Mouse (Mus musculus): ENCODE measurements around the gene Tmem41b. TPM values are rescaled to one million over a fixed set of nuclear protein-coding genes. Genes with fewer than 3 reads are reported as not detected.

Gene Tmem41b
- total and polyA plus RNA-seq, 2 experiments from 2014 or later = 56.9 to 59.6 TPM

DNA sequence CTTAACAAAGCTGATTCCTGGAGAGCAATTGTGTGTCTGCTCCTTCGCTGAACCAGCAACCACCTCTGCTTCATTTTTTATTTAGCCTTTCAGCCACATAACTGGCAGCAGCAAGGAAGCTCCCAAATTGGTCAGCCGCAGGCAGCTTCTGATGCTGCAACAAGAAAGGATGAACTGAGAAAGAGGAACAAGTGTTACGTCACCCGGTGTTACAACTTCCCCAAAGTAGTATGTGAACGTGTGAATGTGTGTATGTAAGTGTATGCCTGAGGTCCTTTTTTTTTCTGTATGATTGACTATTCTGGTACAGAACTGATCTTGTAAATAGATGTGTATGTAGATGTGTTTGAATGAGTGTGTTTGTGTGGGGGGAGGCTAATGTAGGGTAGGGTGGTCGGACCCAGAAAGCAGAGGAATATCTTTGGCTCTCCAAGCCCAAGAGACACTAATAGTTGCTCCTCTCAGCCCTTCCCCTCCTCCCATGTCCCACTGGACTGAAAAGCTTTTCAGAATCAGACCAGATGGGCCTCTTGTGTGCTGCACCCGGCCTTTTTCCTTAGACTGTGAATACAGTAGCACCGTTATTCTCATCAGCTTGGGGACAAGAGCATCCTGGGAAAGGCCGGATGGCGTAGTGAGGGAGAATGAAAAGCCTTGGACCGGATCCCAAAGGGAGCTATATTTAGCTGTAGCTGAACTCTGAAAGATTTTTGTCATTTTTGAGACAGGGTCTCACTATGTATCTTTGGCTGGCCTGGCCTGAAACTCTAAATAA is 18.7 kb downstream of the Tmem41b start:
- Histone ChIP-seq H3K27ac (peak overlapping the region; percentile 65), H3K4me2 (ENCODE audit: low read depth, low read length) (no peak overlapping the region), H3K4me1 (ENCODE audit: insufficient read depth, low read length) (no peaks in the 10 kb centered on the region), H3K36me3 (ENCODE audit: insufficient read depth, low read length) (no peaks in the 10 kb centered on the region), H3K9me3 (ENCODE audit: low read length) (no peaks in the 10 kb centered on the region), H3K27me3 (ENCODE audit: insufficient read depth, low read length) (no peaks in the 10 kb centered on the region), H3K9ac (replicated peaks; ENCODE audit: low read length) (no peak overlapping the region), H3K4me3 (ENCODE audit: low read length) (no peak overlapping the region)
- DNase-seq (ENCODE audit: low spot score) = peak; percentile 78
- TF ChIP-seq CTCF (IDR thresholded peaks at IDR 0.05; ENCODE audit: low read depth) = no peak
- peak; percentile 89 for ATAC-seq
- WGBS = 38% methylated on average over 11 of the region's 11 CpGs

DNA sequence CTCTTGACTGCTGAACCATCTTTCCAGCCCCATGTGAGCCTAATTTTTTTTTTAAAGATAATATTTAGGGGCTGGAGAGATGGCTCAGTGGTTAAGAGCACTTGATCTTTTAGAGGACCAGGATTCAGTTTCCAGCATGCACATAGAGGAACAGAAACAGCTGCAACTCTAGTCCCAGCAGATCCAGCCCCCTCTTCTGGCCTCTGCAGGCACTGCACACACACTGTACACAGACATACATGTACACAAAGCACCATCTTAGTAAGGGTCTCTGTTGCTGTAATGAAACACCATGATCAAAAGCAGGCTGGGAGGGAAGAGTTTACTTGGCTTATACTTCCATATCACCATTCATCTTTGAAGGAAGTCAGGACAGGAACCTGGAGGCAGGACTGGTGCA is 21.1 kb downstream of the Tmem41b start:
- no peaks in the 10 kb centered on the region for H3K4me1 ChIP-seq (ENCODE audit: insufficient read depth, low read length)
- no peak overlapping the region for H3K4me2 ChIP-seq (ENCODE audit: low read depth, low read length)
- H3K9ac ChIP-seq (replicated peaks; ENCODE audit: low read length) = no peak overlapping the region
- no peaks in the 10 kb centered on the region for H3K36me3 ChIP-seq (ENCODE audit: insufficient read depth, low read length)
- H3K4me3 ChIP-seq (ENCODE audit: low read length) = no peak overlapping the region
- DNase-seq (ENCODE audit: low spot score) (no peak), ATAC-seq (no peak)
- no peak overlapping the region for H3K27ac ChIP-seq
- H3K9me3 ChIP-seq (ENCODE audit: low read length) = no peaks in the 10 kb centered on the region
- TF ChIP-seq CTCF (IDR thresholded peaks at IDR 0.05; ENCODE audit: low read depth) = 0 out of 2 replicates have a peak, but pooled peaks have one; percentile 9
- H3K27me3 ChIP-seq (ENCODE audit: insufficient read depth, low read length) = no peaks in the 10 kb centered on the region

DNA sequence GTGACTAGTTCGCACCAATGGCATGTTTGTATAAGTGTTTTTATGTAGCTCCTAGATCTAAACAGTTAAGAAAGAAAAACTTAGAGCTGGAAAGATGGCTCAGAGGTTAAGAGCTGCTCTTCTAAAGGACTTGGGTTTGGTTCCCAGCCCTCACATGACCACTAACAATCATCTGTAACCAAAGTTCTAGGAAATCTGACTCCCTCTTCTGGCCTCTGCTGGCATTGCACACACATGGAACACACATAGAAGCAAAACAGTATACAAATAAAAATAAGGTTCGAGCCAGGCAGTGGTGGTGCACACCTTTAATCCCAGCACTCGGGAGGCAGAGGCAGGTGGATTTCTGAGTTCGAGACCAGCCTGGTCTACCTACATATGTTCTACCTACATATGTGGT is 23.0 kb downstream of the Tmem41b start:
- ATAC-seq = no peak
- H3K4me1 ChIP-seq (ENCODE audit: insufficient read depth, low read length) = peaks cover 1% of the 10 kb centered on the region; the same call in 1 of the 2 replicates
- H3K36me3 ChIP-seq (ENCODE audit: insufficient read depth, low read length) = no peaks in the 10 kb centered on the region
- no peaks in the 10 kb centered on the region for H3K9me3 ChIP-seq (ENCODE audit: low read length)
- H3K9ac ChIP-seq (replicated peaks; ENCODE audit: low read length) = no peak overlapping the region
- no peak overlapping the region for H3K4me2 ChIP-seq (ENCODE audit: low read depth, low read length)
- no peak for TF ChIP-seq CTCF (IDR thresholded peaks at IDR 0.05; ENCODE audit: low read depth)
- H3K27ac ChIP-seq = no peak overlapping the region
- H3K27me3 ChIP-seq (ENCODE audit: insufficient read depth, low read length) = no peaks in the 10 kb centered on the region
- H3K4me3 ChIP-seq (ENCODE audit: low read length) = no peak overlapping the region
- no peak for DNase-seq (ENCODE audit: low spot score)
- WGBS = 92% methylated on average over 4 of the region's 4 CpGs

DNA sequence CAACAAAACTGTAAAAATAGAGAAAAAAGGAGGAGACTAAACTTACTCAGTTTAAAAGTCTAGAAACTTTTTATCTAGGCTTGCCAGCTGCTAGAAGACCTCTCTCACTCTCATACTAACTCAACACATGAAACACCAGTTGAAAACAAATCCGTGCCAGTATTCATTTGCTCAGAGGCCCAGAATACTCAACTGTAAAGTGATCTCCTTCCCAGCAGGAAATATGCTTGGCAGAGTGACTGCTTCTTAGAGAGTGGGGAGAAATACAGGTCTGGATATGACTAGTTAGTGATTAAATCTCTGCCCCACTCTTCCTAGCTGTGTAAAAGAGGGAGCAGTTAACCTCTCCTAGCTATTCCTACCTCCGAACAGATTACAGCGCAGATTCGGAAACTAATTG is 24.1 kb downstream of the Tmem41b start:
- H3K27ac ChIP-seq = no peak overlapping the region
- H3K4me3 ChIP-seq (ENCODE audit: low read length) = no peak overlapping the region
- H3K4me2 ChIP-seq (ENCODE audit: low read depth, low read length) = no peak overlapping the region
- H3K9me3 ChIP-seq (ENCODE audit: low read length) = no peaks in the 10 kb centered on the region
- no peak for ATAC-seq
- H3K4me1 ChIP-seq (ENCODE audit: insufficient read depth, low read length) = peaks cover 6% of the 10 kb centered on the region
- DNase-seq (ENCODE audit: low spot score) = no peak
- WGBS = 74% methylated on average over 4 of the region's 4 CpGs
- no peaks in the 10 kb centered on the region for H3K27me3 ChIP-seq (ENCODE audit: insufficient read depth, low read length)
- TF ChIP-seq CTCF (IDR thresholded peaks at IDR 0.05; ENCODE audit: low read depth) = no peak
- H3K9ac ChIP-seq (replicated peaks; ENCODE audit: low read length) = no peak overlapping the region
- H3K36me3 ChIP-seq (ENCODE audit: insufficient read depth, low read length) = no peaks in the 10 kb centered on the region

DNA sequence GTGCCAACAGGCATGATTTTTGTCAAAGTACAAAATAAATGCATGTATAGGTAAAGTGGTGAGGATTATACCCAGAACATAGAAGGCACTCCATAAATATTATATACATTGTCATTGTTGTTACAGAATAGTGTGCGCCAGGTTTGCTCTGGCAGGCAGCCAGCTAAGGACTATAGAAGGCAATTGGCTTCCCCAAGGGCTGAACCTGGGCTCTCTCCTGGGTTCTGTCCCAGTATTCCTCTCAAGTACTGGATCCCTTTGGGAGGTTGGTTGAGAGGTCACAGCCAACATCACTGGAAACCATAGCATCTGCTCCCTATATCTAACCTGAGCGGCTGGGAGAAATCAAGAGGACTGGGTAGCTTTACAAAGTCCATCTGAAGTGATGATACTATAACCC is 25.2 kb downstream of the Tmem41b start:
- DNase-seq (ENCODE audit: low spot score) (no peak), ATAC-seq (no peak)
- TF ChIP-seq CTCF (IDR thresholded peaks at IDR 0.05; ENCODE audit: low read depth) = no peak
- Histone ChIP-seq H3K4me2 (ENCODE audit: low read depth, low read length) (no peak overlapping the region), H3K4me1 (ENCODE audit: insufficient read depth, low read length) (peaks cover 6% of the 10 kb centered on the region), H3K27ac (no peak overlapping the region), H3K9ac (replicated peaks; ENCODE audit: low read length) (no peak overlapping the region), H3K27me3 (ENCODE audit: insufficient read depth, low read length) (no peaks in the 10 kb centered on the region), H3K4me3 (ENCODE audit: low read length) (no peak overlapping the region), H3K36me3 (ENCODE audit: insufficient read depth, low read length) (no peaks in the 10 kb centered on the region), H3K9me3 (ENCODE audit: low read length) (no peaks in the 10 kb centered on the region)
- 71% methylated on average over 2 of the region's 2 CpGs for WGBS

DNA sequence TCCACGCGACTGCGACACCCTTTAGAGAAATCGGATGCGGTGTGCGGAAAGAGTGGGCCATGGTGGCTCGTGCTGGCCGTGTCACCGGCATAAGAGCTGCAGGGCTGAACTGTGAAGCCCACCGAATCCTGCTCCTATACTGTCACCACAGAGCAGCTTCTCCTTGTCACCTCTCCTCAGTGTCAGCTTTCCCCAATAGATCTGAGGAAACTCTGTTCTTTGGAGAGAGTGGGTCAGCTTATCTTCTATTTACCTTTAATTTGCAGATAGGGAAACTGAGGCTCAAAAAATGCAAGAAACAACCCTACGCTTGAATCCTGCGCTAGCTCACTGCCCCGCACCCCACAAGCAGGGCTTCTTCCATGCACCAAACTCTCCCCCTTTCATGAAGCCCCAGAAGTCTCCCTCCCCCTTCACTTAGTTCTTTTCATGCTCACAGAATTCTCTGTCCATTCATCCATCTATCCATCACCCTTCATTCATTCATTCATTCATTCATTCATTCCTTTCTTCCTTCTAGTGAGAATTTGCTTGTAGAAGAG is 26.0 kb downstream of the Tmem41b start:
- Histone ChIP-seq H3K4me2 (ENCODE audit: low read depth, low read length) (peak overlapping the region; percentile 88), H3K9me3 (ENCODE audit: low read length) (no peaks in the 10 kb centered on the region), H3K27ac (peak overlapping the region; percentile 93), H3K36me3 (ENCODE audit: insufficient read depth, low read length) (no peaks in the 10 kb centered on the region), H3K4me3 (ENCODE audit: low read length) (peak overlapping the region; percentile 86), H3K27me3 (ENCODE audit: insufficient read depth, low read length) (no peaks in the 10 kb centered on the region), H3K9ac (replicated peaks; ENCODE audit: low read length) (peak overlapping the region; percentile 93), H3K4me1 (ENCODE audit: insufficient read depth, low read length) (peaks cover 6% of the 10 kb centered on the region)
- DNase-seq (ENCODE audit: low spot score) (no peak), ATAC-seq (peak; percentile 81)
- WGBS = 11% methylated on average over 13 of the region's 13 CpGs
- no peak for TF ChIP-seq CTCF (IDR thresholded peaks at IDR 0.05; ENCODE audit: low read depth)
